Mouse (Mus musculus) layer of hippocampus, adult 9-10 months (tissue): ENCODE measurements at regions not wholly inside any gene's neighbourhood (a gene's known extent, or its start where the extent isn't known, plus 50 kb on each side); places are given as distances from the start of the nearest gene placed in this dataset.
"Not testable (repeated sequence)": the region's sequence is repeated elsewhere in the genome, so short reads cannot be mapped to it uniquely, and the experiment has no call there.

ENCODE experiments used
- DNase-seq: peaks from one replicate; pipeline ENCODE4 v3.0.0; 2022; ENCODE audit warnings: low spot score

DNA sequence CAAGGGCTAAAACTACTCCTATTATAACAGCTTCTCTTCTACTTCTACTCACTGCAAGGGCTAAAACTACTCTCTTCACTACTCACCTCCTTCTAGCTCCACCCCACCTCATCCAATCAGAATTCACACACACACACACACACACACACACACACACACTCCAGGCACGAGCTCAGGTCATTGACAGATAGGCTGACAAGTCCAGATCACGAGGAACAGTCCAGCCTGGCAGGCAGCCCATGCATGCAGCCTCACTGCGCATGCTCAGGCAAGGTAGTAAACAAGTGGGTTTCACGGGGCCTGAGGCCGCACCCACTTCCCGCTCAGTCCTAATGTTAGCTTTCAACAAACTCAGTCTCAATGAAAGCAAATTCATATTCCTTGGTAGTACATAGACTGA is 229.6 kb upstream of the Pld5 start:
- DNase-seq, result not testable (repeated sequence)

DNA sequence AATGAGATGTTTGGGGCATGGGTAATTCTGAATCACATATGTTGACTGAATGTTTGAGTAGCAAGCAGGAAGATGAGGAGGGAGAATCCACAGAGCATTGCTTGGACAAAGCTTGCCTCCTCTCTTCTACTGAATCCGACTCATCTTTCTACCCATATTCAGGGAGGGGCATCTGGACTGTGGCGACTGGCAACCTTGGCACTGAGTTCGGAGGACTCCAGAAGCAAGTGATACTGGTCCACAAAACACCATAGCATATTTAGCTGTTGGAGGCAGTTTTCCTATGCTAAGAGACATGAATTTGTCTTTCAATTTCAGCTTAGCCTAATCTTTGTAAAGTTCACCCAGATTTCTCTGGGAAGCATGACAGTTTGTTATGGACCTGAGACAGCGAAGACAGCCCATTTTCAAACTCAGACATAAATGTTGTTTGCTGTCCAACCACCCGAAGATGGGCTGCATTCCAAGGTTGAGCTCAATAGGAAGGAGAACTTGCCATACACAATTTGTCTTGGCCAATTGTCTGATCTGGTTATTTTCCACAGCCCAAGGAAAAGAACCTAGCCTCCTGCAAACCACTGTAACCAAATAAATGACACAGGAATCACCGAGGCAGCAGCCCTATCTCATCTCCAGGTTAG is 224.0 kb upstream of the Pld5 start:
- DNase-seq, result no peak

DNA sequence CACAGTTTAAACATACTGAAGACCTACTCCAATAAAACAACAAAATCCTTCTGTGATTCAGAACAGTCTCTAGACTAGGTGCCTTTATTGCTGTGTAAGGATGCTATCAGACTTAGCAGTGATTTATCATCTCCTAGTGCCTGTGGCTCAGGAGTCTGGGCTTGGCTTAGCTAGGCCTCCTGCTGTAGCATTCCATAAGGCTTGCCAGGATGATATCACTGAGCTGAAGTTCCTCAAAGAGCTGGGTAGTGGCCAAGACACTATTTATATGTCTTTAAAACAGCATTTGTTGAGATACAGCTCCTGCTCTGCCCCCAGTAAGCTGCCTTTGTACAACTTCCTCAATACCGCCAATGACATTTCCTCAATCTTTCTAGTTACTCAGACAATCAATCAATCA is 193.4 kb upstream of the Pld5 start:
- no peak for DNase-seq

DNA sequence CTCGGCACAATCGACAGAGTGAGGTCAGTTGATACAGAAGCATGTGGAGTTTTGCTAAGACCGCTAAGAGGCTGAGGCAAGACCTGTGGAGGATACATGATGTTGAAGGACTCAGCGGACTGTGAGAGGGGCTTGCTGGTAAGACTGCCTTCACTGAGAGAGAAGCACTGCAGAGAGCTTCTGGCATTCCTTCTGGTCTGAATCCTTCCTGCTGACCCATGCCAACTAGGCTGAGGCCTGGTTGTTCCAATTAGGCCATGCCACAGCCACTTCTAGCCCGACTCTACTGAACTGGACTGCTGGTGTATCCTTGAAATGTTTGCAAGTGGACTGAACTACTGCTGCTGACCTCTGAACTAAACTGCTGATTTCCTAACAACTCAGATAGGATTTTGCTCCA is 187.0 kb upstream of the Pld5 start:
- DNase-seq, result no peak

DNA sequence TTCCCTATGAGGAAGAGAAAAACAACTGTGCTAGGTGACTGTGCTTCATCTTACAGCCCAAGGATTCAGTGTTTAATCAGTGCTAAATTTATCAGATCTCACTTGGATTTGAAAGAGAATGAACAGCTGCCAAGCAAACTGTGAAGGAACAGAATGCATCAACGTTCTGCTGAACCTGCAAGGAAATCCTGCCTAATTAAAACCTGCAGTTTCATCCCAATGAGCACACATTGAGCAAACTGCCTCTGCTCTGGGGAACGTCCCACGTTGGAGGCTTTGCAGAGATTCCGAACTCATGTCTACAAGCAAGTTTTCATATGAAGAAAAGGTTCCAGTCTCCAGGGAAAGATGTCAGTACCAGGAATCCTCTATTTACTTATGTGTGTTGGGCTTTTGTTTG is 171.6 kb upstream of the Pld5 start:
- DNase-seq, result peak; percentile 3

DNA sequence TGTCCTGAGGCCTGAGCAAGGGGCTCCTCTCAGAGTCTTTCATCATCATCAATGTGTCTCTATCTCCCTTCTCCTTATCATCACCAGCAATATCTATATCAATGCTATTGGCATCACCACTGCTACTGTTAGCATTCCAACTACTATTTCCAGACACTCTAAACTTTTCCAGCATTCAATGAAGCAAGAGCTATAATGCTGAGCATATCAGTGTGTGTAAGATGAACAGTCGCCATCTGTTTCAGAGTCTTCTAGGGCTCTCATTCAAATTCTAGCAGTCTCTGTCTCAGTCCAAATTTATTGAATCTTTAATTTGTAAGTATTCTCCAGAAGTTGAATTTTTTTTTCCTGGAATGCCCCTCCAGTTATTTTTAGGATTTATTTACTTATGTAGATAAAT is 168.6 kb upstream of the Pld5 start:
- no peak for DNase-seq

DNA sequence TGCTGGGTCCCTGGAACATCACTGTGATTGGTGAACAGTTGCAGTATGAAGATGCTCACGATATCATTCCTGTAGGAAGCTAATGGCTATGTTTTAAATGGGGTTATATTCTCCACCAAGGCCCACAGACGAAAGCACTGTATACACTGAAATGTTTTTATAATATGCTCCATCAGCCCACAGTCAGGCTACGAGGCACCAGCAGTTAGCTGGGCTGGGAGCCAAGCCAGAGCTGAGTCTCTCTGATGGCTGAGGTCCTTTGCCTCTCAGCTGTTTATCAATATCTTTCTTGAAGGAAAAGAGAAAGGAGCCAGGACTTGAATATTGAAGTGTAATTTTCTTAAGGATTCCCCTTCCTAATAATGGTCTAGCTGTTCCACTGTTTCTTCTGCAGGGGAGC is 165.1 kb upstream of the Pld5 start:
- DNase-seq, result no peak

DNA sequence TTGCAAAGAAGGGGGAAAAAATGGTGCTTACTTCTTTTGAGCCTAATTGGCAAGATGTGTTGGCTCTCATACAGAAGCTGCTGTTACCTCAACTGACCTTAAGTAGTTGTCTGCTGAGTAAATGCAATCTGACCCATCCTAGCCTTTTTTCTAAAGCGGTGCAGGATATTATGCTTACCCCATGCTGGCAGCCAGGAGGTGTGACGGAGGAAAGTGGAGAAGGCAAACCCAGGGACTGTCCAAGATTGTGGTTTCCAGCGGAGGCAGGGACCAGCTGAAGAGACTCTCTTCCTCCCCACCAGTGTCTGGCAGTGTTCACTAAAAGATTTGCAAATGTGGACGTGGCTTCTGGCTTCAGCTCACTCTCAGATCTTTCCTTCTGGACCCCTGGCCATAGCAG is 152.7 kb upstream of the Pld5 start:
- DNase-seq, result no peak

DNA sequence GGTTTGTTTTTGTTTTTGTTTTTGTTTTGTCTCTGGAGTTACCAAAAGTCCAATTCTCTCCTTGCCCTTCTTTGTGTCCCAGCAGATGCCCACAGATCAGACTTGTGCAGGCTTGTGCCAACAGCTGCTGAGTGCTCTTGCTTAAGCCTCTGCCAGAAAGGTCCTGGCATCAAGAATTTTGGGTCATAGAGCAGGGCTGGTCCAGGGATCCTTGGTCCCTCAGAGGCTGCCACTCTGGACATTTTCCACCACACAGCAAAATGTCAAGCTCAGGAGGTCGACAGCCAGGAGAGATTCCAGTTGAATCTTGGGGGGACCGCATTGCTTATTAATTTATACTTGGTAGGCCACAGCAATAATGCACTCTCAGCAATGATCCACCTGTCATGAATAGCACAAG is 151.9 kb upstream of the Pld5 start:
- DNase-seq, result no peak

DNA sequence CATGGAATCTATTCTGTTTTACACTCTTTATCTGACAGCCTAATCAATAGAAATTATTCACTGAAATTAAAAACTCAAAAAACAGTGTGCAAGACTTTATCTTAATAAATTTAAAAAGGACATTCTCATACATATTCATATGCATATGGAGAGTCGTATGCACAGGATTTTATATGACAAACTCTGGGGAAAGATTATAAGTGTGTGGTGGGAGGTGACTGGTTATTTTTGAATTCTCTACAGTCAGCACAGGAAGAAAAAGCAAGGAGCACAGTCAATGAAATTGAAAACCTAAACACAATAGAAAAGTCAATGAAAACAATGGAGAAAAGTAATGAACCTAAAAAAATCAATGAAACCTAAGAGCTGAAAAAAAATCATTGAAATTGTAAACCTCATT is 142.1 kb upstream of the Pld5 start:
- DNase-seq, result no peak

DNA sequence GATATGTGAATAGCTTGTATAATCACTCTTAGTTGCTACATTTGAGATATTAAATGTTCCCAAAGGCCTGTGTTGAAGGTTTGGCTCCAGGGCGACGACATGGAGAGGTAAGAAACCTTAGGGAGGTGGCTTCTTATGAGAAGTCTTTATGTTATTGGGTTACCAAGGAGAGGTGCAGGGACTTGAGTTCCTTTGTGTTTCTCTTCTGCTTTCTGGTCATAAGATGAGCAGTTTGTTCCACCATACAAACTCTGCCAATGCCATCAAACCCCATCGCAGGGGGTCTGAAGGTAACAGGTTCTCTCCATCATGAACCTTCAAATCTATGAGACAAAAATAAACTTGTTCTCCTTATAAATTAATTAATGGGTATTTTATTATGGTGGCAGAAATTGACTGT is 129.0 kb upstream of the Pld5 start:
- DNase-seq, result no peak

DNA sequence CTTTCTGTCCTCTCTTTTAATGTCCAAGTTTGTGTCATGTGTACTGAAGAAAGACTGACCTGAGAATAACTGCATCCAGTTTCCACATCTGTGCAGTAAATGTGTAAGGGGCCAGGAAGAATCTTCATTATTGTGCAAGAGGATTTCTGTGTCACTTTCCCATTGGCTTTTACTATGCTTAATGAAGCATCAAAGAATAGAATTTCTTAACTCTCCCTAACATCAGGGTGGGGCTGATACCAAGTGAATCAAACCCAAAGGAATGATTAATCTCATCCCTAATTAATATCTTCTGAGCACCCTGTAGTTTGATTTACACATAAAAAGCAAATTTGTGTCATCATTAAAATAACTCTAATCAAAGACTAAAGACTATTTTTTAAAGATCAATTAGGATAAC is 104.5 kb upstream of the Pld5 start:
- no peak for DNase-seq

DNA sequence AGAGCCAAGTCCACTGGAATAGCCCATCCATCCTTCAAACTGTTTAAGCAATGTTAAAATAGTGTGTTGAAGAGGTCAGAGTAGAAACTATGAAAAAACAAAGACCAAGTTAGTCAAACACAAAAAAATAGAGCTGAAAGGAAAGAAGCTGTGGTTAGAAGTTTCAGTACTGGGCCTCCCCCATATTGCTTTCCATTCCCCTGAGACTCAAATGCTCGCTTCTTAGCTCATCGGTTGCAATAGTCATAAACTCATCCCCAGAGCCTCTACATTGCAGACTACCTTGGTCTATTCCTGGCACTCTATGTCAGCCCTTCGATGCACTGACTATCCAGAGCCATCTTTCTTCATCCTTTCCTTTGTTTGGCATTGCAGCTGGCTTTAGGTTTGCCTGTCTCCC is 91.8 kb upstream of the Pld5 start:
- no peak for DNase-seq

DNA sequence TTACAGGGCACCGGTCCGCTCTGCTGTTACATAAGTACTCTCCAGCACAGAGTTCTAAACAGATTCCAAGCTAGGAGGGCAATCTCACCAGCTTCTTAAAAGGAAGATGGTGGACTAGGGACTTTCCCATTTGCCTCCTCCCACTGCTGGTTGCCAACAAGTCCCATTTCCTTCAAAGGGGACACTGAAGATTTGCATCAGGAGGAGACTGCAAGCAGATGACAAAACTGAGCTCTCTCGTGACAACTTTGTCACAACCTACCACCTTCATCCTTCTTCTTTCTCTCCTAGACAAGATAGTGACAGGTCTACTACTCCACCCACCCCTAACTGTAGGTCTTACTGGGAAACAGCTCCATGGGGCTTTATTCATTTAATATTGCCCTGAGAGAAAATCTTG is 85.8 kb upstream of the Pld5 start:
- DNase-seq, result no peak

DNA sequence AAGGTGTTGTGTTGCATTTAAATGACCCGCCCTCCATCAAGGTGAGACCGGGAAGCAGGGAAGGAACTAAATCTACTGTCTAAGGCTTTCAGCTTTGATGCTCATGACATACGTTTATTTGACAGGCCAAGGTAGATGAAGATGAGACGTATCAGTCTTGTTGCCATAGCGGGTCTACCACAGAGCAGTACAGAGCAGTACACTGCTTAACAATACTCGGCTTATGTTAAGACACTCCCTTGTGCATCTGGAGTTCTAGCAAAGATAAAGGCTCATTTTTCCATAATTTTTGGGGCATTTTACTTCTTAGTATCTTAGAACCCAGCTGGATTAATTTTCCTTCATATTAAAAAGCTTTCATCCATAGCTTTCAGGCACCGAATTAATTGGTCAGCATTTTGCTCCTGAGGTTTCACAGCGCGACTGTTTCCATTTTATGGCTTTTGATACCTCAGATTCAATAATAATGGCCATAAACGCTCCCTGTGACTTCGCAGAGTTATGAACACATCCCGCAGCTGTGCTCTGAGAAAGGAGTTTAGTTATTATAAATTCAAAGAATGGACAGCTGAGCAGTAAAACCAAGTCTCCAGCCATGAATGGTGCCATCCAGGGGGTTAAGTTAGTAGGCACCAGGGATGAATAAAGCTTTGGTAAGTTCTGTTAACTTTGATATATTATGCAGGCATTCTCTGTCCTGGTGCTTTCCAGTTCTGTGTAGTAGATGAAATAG is 85.0 kb upstream of the Pld5 start:
- no peak for DNase-seq

DNA sequence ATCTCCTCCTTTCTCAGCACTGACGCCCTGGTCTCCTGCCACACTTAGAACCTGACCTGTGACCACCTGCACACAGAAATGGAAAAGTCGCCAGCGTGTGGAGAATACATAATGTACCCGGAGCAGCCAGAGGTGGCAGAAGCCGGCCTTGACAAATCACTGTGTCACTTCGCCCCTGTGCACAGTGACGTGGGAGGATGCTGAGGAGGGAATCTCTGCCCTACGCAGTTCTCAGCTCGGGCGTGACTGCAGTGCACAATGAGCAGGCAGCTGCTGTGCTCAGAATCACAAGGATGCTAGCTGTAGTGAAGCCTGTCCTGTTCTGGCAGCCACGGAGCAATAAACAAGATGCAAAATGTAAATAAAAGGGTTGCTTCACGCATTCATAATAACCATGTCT is 80.2 kb upstream of the Pld5 start:
- DNase-seq, result no peak

DNA sequence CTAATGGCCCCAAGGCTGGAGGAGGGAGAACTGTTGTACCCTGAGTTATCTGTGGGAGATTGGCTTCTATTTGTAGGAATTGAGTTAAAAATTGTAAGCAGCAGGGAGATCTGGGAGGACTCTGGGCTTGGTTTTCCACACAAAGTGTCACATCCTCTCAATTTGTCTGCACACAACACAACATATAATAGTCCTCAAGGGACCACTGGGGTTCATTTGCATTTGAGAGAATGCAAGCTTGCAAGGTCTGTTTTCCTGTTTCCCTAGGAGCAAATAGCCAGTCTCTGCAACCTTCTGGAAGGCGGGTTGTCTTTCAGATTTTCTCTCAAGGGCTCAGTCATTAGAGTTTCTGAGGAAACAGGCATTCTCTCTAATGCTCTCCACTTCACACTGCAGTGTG is 79.8 kb upstream of the Pld5 start:
- no peak for DNase-seq

DNA sequence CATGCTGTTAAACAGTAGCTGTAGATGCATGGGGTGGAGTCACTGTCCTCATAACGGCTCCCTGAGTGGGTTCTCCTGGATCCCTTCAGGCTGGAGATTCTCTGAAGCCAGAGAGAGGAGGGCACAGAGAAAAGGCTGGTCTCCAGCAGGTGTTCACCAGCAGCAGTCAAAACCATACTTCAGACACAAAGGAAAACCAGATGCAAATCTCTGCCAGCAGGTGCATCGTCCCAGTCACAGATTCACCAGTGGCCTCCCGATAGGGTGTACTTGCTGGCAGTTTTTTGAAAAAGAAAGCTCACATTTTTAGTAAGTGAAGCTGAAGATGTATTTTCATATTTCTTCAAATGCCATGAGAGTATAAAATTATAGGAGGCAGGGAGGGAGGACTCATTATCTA is 77.6 kb upstream of the Pld5 start:
- no peak for DNase-seq

DNA sequence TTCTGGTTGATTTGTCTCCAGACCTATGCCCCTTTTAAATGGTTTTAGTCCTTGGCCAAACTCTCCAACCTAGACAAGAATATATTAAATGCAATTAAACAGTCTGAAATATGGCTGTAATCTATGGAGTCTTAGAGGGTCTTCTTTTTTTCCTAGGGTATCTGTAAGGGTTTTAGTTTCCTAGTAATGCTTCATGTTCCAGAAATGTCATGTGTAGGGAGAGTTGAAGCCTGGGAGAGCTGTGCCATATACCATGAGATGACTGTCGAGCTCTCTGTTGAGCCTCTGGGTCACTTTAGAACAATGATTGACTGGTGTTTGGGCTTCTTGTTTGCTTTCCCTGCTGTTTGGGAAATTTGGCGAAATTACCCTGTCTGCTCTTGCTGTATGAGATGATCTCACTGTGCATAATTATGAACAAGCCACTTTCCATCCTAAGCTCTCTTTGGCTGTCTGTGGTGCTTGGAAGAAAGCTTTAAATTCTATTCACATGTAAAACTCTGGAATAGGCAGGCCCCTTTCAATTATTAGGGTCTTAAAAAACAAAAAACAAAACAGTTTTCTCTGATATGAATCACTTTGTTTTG is 74.9 kb upstream of the Pld5 start:
- no peak for DNase-seq

DNA sequence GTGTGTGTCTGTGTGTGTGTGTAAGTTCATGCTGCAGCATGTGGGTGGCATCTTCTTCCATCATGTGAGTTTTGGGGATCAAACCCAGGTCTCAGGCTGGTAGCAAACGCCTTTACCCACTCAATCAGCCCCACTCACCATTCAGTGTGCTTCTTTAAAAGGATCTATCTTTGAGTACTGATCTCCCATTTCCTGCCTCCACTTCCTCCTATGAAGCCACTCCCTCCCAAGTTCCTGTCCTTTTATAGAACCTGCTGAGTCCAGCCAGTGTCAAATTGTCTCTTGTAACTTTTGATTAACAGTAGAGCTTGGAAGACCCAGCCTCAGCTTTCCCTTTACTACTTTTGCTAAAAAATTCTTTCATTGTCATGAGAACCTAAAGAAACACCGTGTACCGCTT is 73.0 kb upstream of the Pld5 start:
- DNase-seq, result no peak

DNA sequence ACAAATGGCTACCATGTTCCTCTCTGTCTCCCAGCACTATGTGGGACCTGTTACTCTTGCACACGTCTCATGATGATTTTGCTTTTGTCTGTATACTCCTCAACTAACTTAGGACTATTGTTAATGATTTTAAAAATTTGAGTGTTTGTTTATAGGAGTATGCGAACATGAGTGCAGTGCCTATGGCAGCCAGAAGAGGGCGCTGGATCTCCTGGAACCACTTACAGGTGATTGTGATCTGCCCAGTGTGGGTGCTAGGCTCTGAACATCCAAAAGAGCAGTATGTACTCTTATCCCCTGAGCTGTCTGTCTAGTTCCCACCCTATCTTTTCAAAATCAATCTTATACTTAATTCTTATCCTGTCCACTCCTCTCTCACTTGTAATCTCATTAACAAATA is 56.2 kb upstream of the Pld5 start:
- DNase-seq, result no peak
